Mouse (Mus musculus) MEL (cell line): ENCODE results near the gene Fbxo41. TPM values are rescaled to one million over a fixed set of nuclear protein-coding genes. Genes with fewer than 3 reads are reported as not detected.

Experiments
- DNase-seq: peaks from one replicate; pipeline ENCODE4 v3.0.0; 2011; ENCODE audit warnings: low read depth, low spot score
- H3K27ac ChIP-seq: 2 replicates; pipeline ENCODE4 v1.5.1; 2012; ENCODE audit warnings: low read depth, mild to moderate bottlenecking, control low read depth, low read length, moderate library complexity; ENCODE audit not compliant: control insufficient read depth
- H3K27me3 ChIP-seq, 2 experiments: fragments of 150-350 bp in 1 of 2; sonication (generic) in 1 of 2; 2 replicates each; pipeline ENCODE4 v1.6.1; 2012; ENCODE audit warnings: low read length in 2 of 2, mild to moderate bottlenecking in 2 of 2, improper control_type of control experiment in 1 of 2, moderate library complexity in 1 of 2; ENCODE audit not compliant: insufficient read depth in 2 of 2, control insufficient read depth in 1 of 2
- H3K36me3 ChIP-seq, 2 experiments: 2 replicates each; pipeline ENCODE4 v1.6.1; 2012 to 2014; ENCODE audit warnings: low read length in 2 of 2, improper control_type of control experiment in 1 of 2, inconsistent platforms in 1 of 2, mild to moderate bottlenecking in 1 of 2; ENCODE audit not compliant: insufficient read depth in 2 of 2, control insufficient read depth in 1 of 2
- H3K4me1 ChIP-seq, 2 experiments: fragments of 150-350 bp in 1 of 2; sonication (generic) in 1 of 2; 2 replicates each; pipeline ENCODE4 v1.6.1; 2012; ENCODE audit warnings: low read length in 2 of 2, improper control_type of control experiment in 1 of 2, mild to moderate bottlenecking in 1 of 2; ENCODE audit not compliant: insufficient read depth in 2 of 2, control insufficient read depth in 1 of 2
- H3K4me3 ChIP-seq, 2 experiments: fragments of 150-350 bp in 1 of 2; sonication (generic) in 1 of 2; 2 replicates each; pipeline ENCODE4 v1.5.1; 2012; ENCODE audit warnings: low read depth in 2 of 2, low read length in 2 of 2, mild to moderate bottlenecking in 2 of 2, moderate library complexity in 2 of 2, control low read depth in 1 of 2, improper control_type of control experiment in 1 of 2; ENCODE audit not compliant: control insufficient read depth in 1 of 2, insufficient read depth in 1 of 2
- H3K79me2 ChIP-seq: 2 replicates; pipeline ENCODE4 v1.6.1; 2012; ENCODE audit warnings: mild to moderate bottlenecking, low read length, moderate library complexity; ENCODE audit not compliant: control insufficient read depth, poor library complexity, insufficient read depth
- H3K9ac ChIP-seq: 2 replicates; pipeline ENCODE4 v1.6.1; 2012; ENCODE audit warnings: low read depth, mild to moderate bottlenecking, control low read depth, low read length, moderate library complexity; ENCODE audit not compliant: control insufficient read depth, poor library complexity, severe bottlenecking
- H3K9me3 ChIP-seq: fragments of 150-350 bp; sonication (generic); replicated peaks from 2 replicates; pipeline ENCODE4 v1.6.1; 2012; ENCODE audit warnings: mild to moderate bottlenecking, low read length, improper control_type of control experiment, moderate library complexity; ENCODE audit not compliant: insufficient read depth
- CHD1 ChIP-seq: IDR thresholded peaks from 2 replicates; pipeline ENCODE4 v1.6.1; 2012; ENCODE audit warnings: low read depth, mild to moderate bottlenecking, inconsistent platforms, low read length, improper control_type of control experiment
- CHD2 ChIP-seq: IDR thresholded peaks from 2 replicates; pipeline ENCODE4 v1.6.1; 2011; ENCODE audit warnings: low read length, improper control_type of control experiment
- EP300 ChIP-seq, 2 experiments: IDR thresholded peaks; 2 replicates each; pipeline ENCODE4 v1.6.1; 2011; ENCODE audit warnings: improper control_type of control experiment in 2 of 2, low read length in 2 of 2, low read depth in 1 of 2, mild to moderate bottlenecking in 1 of 2
- ETS1 ChIP-seq: IDR thresholded peaks from 2 replicates; pipeline ENCODE4 v1.6.1; 2012; ENCODE audit warnings: low read depth, mild to moderate bottlenecking, inconsistent platforms, low read length, improper control_type of control experiment, moderate library complexity
- GATA1 ChIP-seq: IDR thresholded peaks from 2 replicates; pipeline ENCODE4 v1.6.1; 2011; ENCODE audit warnings: low read depth, low read length, improper control_type of control experiment
- HCFC1 ChIP-seq: IDR thresholded peaks from 2 replicates; pipeline ENCODE4 v1.6.1; 2012; ENCODE audit warnings: low read depth, mild to moderate bottlenecking, inconsistent platforms, low read length, improper control_type of control experiment, moderate library complexity
- MAFK ChIP-seq: IDR thresholded peaks from 2 replicates; pipeline ENCODE4 v1.6.1; 2011; ENCODE audit warnings: low read depth, mild to moderate bottlenecking, low read length, improper control_type of control experiment, borderline replicate concordance
- MAX ChIP-seq: IDR thresholded peaks from 2 replicates; pipeline ENCODE4 v1.6.1; 2011; ENCODE audit warnings: low read length, improper control_type of control experiment
- MAZ ChIP-seq: IDR thresholded peaks from 2 replicates; pipeline ENCODE4 v1.6.1; 2012; ENCODE audit warnings: low read depth, mild to moderate bottlenecking, inconsistent platforms, low read length, improper control_type of control experiment
- MEF2A ChIP-seq: IDR thresholded peaks from 2 replicates; pipeline ENCODE4 v1.6.1; 2014; ENCODE audit warnings: low read depth, mild to moderate bottlenecking, inconsistent platforms, low read length, improper control_type of control experiment; ENCODE audit not compliant: poor library complexity, insufficient replicate concordance, severe bottlenecking; ENCODE audit errors: extremely low read depth
- MXI1 ChIP-seq: IDR thresholded peaks from 2 replicates; pipeline ENCODE4 v1.6.1; 2011; ENCODE audit warnings: mild to moderate bottlenecking, low read depth, low read length, improper control_type of control experiment
- MYB ChIP-seq: IDR thresholded peaks from 2 replicates; pipeline ENCODE4 v1.6.1; 2011; ENCODE audit warnings: mild to moderate bottlenecking, low read depth, low read length, improper control_type of control experiment
- NELFE ChIP-seq: IDR thresholded peaks from 2 replicates; pipeline ENCODE4 v1.6.1; 2011; ENCODE audit warnings: low read depth, low read length, improper control_type of control experiment
- NRF1 ChIP-seq: IDR thresholded peaks from 2 replicates; pipeline ENCODE4 v1.6.1; 2014; ENCODE audit warnings: low read depth, mild to moderate bottlenecking, inconsistent platforms, low read length, improper control_type of control experiment, moderate library complexity; ENCODE audit not compliant: poor library complexity, insufficient read depth, severe bottlenecking
- POLR2A ChIP-seq, 2 experiments: IDR thresholded peaks; 2 replicates each; pipeline ENCODE4 v1.6.1; 2011 to 2012; ENCODE audit warnings: low read length in 2 of 2, mild to moderate bottlenecking in 2 of 2, control low read depth in 1 of 2, improper control_type of control experiment in 1 of 2, low read depth in 1 of 2, moderate library complexity in 1 of 2; ENCODE audit not compliant: control insufficient read depth in 1 of 2, insufficient read depth in 1 of 2, poor library complexity in 1 of 2
- POLR2AphosphoS5 ChIP-seq: IDR thresholded peaks from 2 replicates; pipeline ENCODE4 v1.6.1; 2012; ENCODE audit warnings: low read depth, borderline replicate concordance, mild to moderate bottlenecking, inconsistent platforms, low read length, moderate library complexity, mixed read lengths
- RCOR1 ChIP-seq: IDR thresholded peaks from 2 replicates; pipeline ENCODE4 v1.6.1; 2012; ENCODE audit warnings: low read depth, mild to moderate bottlenecking, inconsistent platforms, low read length, improper control_type of control experiment
- SIN3A ChIP-seq: IDR thresholded peaks from 2 replicates; pipeline ENCODE4 v1.6.1; 2012; ENCODE audit warnings: low read length, improper control_type of control experiment, inconsistent platforms
- SMC3 ChIP-seq: IDR thresholded peaks from 2 replicates; pipeline ENCODE4 v1.6.1; 2011; ENCODE audit warnings: low read depth, low read length, improper control_type of control experiment
- TAL1 ChIP-seq: IDR thresholded peaks from 2 replicates; pipeline ENCODE4 v1.6.1; 2012; ENCODE audit warnings: mild to moderate bottlenecking, inconsistent platforms, low read length, moderate library complexity, mixed read lengths
- TCF12 ChIP-seq: IDR thresholded peaks from 2 replicates; pipeline ENCODE4 v1.6.1; 2014; ENCODE audit warnings: low read depth, mild to moderate bottlenecking, inconsistent platforms, low read length, improper control_type of control experiment, moderate library complexity
- UBTF ChIP-seq: IDR thresholded peaks from 2 replicates; pipeline ENCODE4 v1.6.1; 2012; ENCODE audit warnings: low read depth, mild to moderate bottlenecking, inconsistent platforms, low read length, improper control_type of control experiment, moderate library complexity, borderline replicate concordance; ENCODE audit not compliant: insufficient read depth
- USF1 ChIP-seq: IDR thresholded peaks from 2 replicates; pipeline ENCODE4 v1.6.1; 2014; ENCODE audit warnings: low read depth, mild to moderate bottlenecking, inconsistent platforms, low read length, improper control_type of control experiment, moderate library complexity
- ZC3H11A ChIP-seq: IDR thresholded peaks from 2 replicates; pipeline ENCODE4 v1.6.1; 2012; ENCODE audit warnings: low read depth, mild to moderate bottlenecking, inconsistent platforms, low read length, improper control_type of control experiment
- ZKSCAN1 ChIP-seq: IDR thresholded peaks from 2 replicates; pipeline ENCODE4 v1.6.1; 2012; ENCODE audit warnings: low read depth, mild to moderate bottlenecking, inconsistent platforms, low read length, improper control_type of control experiment, moderate library complexity
- ZMIZ1 ChIP-seq: IDR thresholded peaks from 2 replicates; pipeline ENCODE4 v1.6.1; 2012; ENCODE audit warnings: low read depth, mild to moderate bottlenecking, inconsistent platforms, low read length, improper control_type of control experiment, moderate library complexity
- polyA plus RNA-seq, 2 experiments: library from polyadenylated mRNA; stranded (reverse) in 1 of 2; unstranded in 1 of 2; fragments of >175 nt in 1 of 2; fragments of >200 nt in 1 of 2; gene quantifications; 2 replicates each; pipeline versions ENCODE4 v1.2.1 to v1.2.4; 2012; ENCODE audit warnings: low replicate concordance in 2 of 2, low read depth in 1 of 2; ENCODE audit not compliant: insufficient read length in 2 of 2, insufficient read depth in 1 of 2, missing spikeins in 1 of 2
- total RNA-seq: library from RNA; depleted of rRNA; stranded (reverse); fragments of 300-350 nt; gene quantifications from 2 replicates; pipeline ENCODE4 v1.2.3, GENCODE M21; 2012

Fbxo41 gene
- total and polyA plus RNA-seq, 3 experiments, result 0.01 to 0.04 TPM; not detected in 1

- Histone ChIP-seq H3K4me1 (no peaks in the 10 kb centered on the region), H3K36me3 (no peaks in the 10 kb centered on the region), H3K27me3 (peaks cover 2 to 5% of the 10 kb centered on the region in 2 experiments; a peak in 3 of 4 replicates), H3K9ac (no peak overlapping the region), H3K27ac (no peak overlapping the region)
- DNase-seq, result no peak
- TF ChIP-seq UBTF (no peak), MAX (no peak), USF1 (no peak), TAL1 (no peak), MAFK (no peak), ZMIZ1 (no peak), GATA1 (no peak), ZKSCAN1 (no peak), NELFE (no peak), MEF2A (no peak), CHD2 (no peak), MAZ (no peak), RCOR1 (no peak), TCF12 (no peak), MXI1 (no peak), MYB (no peak), ETS1 (no peak), EP300 (IDR thresholded peaks at IDR 0.05; ENCODE audit: low read depth in 1 of 2, low read length in 2 of 2) (no peak)
- TF ChIP-seq, all 39 proteins: peak for 0
- no peaks in the 10 kb centered on the region for H3K9me3 ChIP-seq
- H3K79me2 ChIP-seq, result no peaks in the 10 kb centered on the region
- no peak overlapping the region for H3K4me3 ChIP-seq
These were observed 20.0 kb upstream of the Fbxo41 start for GRCm38 (mm10) chr6:85522825-85523224.

- Histone ChIP-seq H3K4me1 (no peaks in the 10 kb centered on the region), H3K9ac (no peak overlapping the region), H3K27ac (no peak overlapping the region), H3K36me3 (no peaks in the 10 kb centered on the region), H3K27me3 (peaks cover 2 to 5% of the 10 kb centered on the region in 2 experiments; a peak in 3 of 4 replicates), H3K79me2 (no peaks in the 10 kb centered on the region), H3K4me3 (no peak overlapping the region), H3K9me3 (no peaks in the 10 kb centered on the region)
- DNase-seq, result no peak
- no peak for TF ChIP-seq EP300 (IDR thresholded peaks at IDR 0.05; ENCODE audit: low read depth in 1 of 2, low read length in 2 of 2)
- TF ChIP-seq POLR2A (IDR thresholded peaks at IDR 0.05; ENCODE audit: control insufficient read depth in 1 of 2, insufficient read depth in 1 of 2, low read depth in 1 of 2, low read length in 2 of 2, poor library complexity in 1 of 2), result no peak
- no peak for TF ChIP-seq GATA1
- TF ChIP-seq NELFE, result no peak
- no peak for TF ChIP-seq SIN3A
- no peak for TF ChIP-seq CHD1
- no peak for TF ChIP-seq POLR2AphosphoS5
- no peak for TF ChIP-seq HCFC1
- TF ChIP-seq TAL1, result no peak
- TF ChIP-seq ZC3H11A, result no peak
- no peak for TF ChIP-seq NRF1
- no peak for TF ChIP-seq TCF12
- TF ChIP-seq UBTF, result no peak
- TF ChIP-seq MAFK, result no peak
- TF ChIP-seq SMC3, result no peak
These were observed 19.2 kb upstream of the Fbxo41 start for GRCm38 (mm10) chr6:85522026-85522425.
